Mouse (Mus musculus) adrenal gland, adult 10 weeks (tissue): ENCODE measurements around the gene Wfdc11. TPM values are rescaled to one million over a fixed set of nuclear protein-coding genes. Genes with fewer than 3 reads are reported as not detected.

ENCODE experiments used
- polyA plus RNA-seq: library from polyadenylated mRNA; stranded (reverse); fragments of 350-450 nt; fragmentation: Illumina TruSeq; extraction: RNeasy Lipid Tissue Mini Kit (QIAGEN cat#74804); gene quantifications from one replicate; pipeline ENCODE4 v1.2.3, GENCODE M21; 2014; ENCODE audit warnings: low read depth, low replicate concordance

The Wfdc11 gene
- polyA plus RNA-seq, result not detected

GRCm38 (mm10) chr2:164673987-164674386 lies at the start of gene Wfdc11:
Gene Wfdc11 (minus strand): TSS chr2:164674087.

GRCm38 (mm10) chr2:164715005-164715404 lies 41.1 kb upstream of the Wfdc11 start, which contains the start of gene Spint5:
Gene Spint5 (plus strand): TSS chr2:164715305.

GRCm38 (mm10) chr2:164698201-164698600 lies 24.3 kb upstream of the Wfdc11 start, which contains the start of gene Spint4:
Gene Spint4 (plus strand): TSS chr2:164698501.

GRCm38 (mm10) chr2:164684807-164685206 lies 10.9 kb upstream of the Wfdc11 start, which contains the start of gene Wfdc13:
Gene Wfdc13 (plus strand): TSS chr2:164685107.

GRCm38 (mm10) chr2:164656483-164656882 lies 17.4 kb downstream of the Wfdc11 start, which contains the start of gene Wfdc9:
Gene Wfdc9 (minus strand): TSS chr2:164656583.

GRCm38 (mm10) chr2:164655858-164656257 lies 18.0 kb downstream of the Wfdc11 start, which contains the start of gene Wfdc10:
Gene Wfdc10 (plus strand): TSS chr2:164656046.

GRCm38 (mm10) chr2:164638696-164639095 lies 35.2 kb downstream of the Wfdc11 start, which contains the start of gene Wfdc16:
Gene Wfdc16 (minus strand): TSS chr2:164638796.

GRCm38 (mm10) chr2:164613471-164613870 lies 60.4 kb downstream of the Wfdc11 start, which contains the start of the genes Wfdc6b and Wfdc8:
Gene Wfdc6b (plus strand): TSS chr2:164613522.
Gene Wfdc8 (minus strand): TSS chr2:164613626.

Other genes with a start within 250 kb of the Wfdc11 start
- gene Sdc4, start 230.2 kb downstream of the Wfdc11 start, polyA plus RNA-seq, result 55.2 TPM
- 7.6 TPM for gene Sys1, start 217.1 kb downstream of the Wfdc11 start, polyA plus RNA-seq
- gene Gm20458, start 213.1 kb downstream of the Wfdc11 start, polyA plus RNA-seq, result not detected
- not detected for gene Trp53tg5, start 200.4 kb downstream of the Wfdc11 start, polyA plus RNA-seq
- gene Dbndd2, start 188.0 kb downstream of the Wfdc11 start, polyA plus RNA-seq, result 3.4 TPM
- 7.0 TPM for gene Pigt, start 176.6 kb downstream of the Wfdc11 start, polyA plus RNA-seq
- not detected for gene Wfdc2, start 111.7 kb downstream of the Wfdc11 start, polyA plus RNA-seq
- not detected for gene Spint3, start 100.6 kb downstream of the Wfdc11 start, polyA plus RNA-seq
- not detected for gene Wfdc6a, start 88.6 kb downstream of the Wfdc11 start, polyA plus RNA-seq
- not detected for gene Eppin, start 80.5 kb downstream of the Wfdc11 start, polyA plus RNA-seq
- not detected for gene Wfdc6b, start 60.6 kb downstream of the Wfdc11 start, polyA plus RNA-seq
- not detected for gene Wfdc8, start 60.5 kb downstream of the Wfdc11 start, polyA plus RNA-seq
- gene Wfdc16, start 35.3 kb downstream of the Wfdc11 start, polyA plus RNA-seq, result not detected
- gene Wfdc10, start 18.0 kb downstream of the Wfdc11 start, polyA plus RNA-seq, result not detected
- gene Wfdc9, start 17.5 kb downstream of the Wfdc11 start, polyA plus RNA-seq, result not detected
- not detected for gene Wfdc13, start 11.0 kb upstream of the Wfdc11 start, polyA plus RNA-seq
- gene Spint4, start 24.4 kb upstream of the Wfdc11 start, polyA plus RNA-seq, result not detected
- not detected for gene Spint5, start 41.2 kb upstream of the Wfdc11 start, polyA plus RNA-seq
- gene Wfdc3, start 71.8 kb upstream of the Wfdc11 start, polyA plus RNA-seq, result 0.35 TPM
- gene Dnttip1, start 71.9 kb upstream of the Wfdc11 start, polyA plus RNA-seq, result 4.6 TPM
- gene Ube2c, start 95.8 kb upstream of the Wfdc11 start, polyA plus RNA-seq, result 2.9 TPM
- gene Tnnc2, start 105.9 kb upstream of the Wfdc11 start, polyA plus RNA-seq, result 8.5 TPM
- gene Snx21, start 111.7 kb upstream of the Wfdc11 start, polyA plus RNA-seq, result 3.9 TPM
- not detected for gene Acot8, start 130.8 kb upstream of the Wfdc11 start, polyA plus RNA-seq
- 1.8 TPM for gene Zswim3, start 131.0 kb upstream of the Wfdc11 start, polyA plus RNA-seq
- 4.4 TPM for gene Zswim1, start 148.6 kb upstream of the Wfdc11 start, polyA plus RNA-seq
- not detected for gene Spata25, start 154.4 kb upstream of the Wfdc11 start, polyA plus RNA-seq
- 30.7 TPM for gene Ctsa, start 158.8 kb upstream of the Wfdc11 start, polyA plus RNA-seq
- gene Neurl2, start 159.4 kb upstream of the Wfdc11 start, polyA plus RNA-seq, result not detected
- 0.87 TPM for gene Pltp, start 183.6 kb upstream of the Wfdc11 start, polyA plus RNA-seq
- gene Pcif1, start 205.2 kb upstream of the Wfdc11 start, polyA plus RNA-seq, result 4.0 TPM
- gene Zfp335, start 237.7 kb upstream of the Wfdc11 start, polyA plus RNA-seq, result 0.17 TPM